Mouse (Mus musculus): ENCODE measurements around the gene Slit1.

The Slit1 gene

GRCm38 (mm10) chr19:41743396-41743795 is at the start of gene Slit1:
Slit1 (minus strand) TSS chr19:41743665.
- in situ Hi-C loops (cut with MboI, MseI), result loop anchor here (25.0 kb wide), 1 partner anchor 969 kb away; no protein-coding TSS in a partner anchor

GRCm38 (mm10) chr19:41792934-41793486 is 49.5 kb upstream of the Slit1 start:
- in situ Hi-C loops (cut with MboI, MseI), result no loop called here

- in situ Hi-C loops (cut with MboI, MseI), result no loop called here
Measured at GRCm38 (mm10) chr19:41791384-41791783, 47.9 kb upstream of the Slit1 start.

DNA sequence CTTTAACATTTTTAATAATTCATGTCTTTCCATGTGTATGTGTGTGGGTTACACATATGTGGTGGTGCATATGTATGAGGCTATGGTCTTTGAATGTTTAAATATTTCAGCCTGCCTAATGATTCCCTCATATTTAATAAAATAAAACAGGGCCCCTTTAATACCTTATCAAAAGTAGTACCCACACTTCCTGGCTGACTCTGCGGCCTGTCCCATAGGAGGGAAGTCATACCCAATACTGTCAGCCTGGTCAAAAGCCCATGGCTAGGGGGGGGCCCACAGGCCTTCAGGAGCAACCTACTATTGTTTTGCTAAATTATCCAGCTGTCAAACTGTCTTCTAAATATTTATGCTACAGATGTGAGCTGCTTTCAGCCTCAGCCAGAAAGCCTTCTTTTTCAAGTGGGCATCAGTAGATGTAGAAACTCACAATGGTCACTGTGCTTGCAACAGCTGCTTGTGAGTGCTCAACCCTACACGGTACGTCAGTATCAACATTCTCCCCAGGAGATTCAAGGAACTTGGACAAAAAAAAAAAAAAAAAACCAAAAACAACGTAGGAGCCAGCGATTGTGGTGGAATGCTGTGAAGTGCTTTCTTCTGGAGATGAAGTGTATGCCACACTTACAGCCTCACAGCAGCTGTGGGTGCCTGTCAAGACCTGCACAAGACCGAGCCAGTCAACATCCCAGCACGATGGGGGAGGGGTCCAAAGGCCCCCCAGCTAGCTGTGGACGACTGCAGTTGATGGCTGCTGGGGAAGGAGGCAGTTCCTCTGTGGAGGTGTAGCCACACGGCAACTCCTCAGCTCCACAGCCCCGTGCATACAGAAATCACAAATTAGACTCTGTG is 45.9 kb upstream of the Slit1 start:
- in situ Hi-C loops (cut with MboI, MseI), result no loop called here

GRCm38 (mm10) chr19:41786896-41787295 is 43.4 kb upstream of the Slit1 start:
- in situ Hi-C loops (cut with MboI, MseI), result no loop called here

- in situ Hi-C loops (cut with MboI, MseI), result no loop called here
Measured at GRCm38 (mm10) chr19:41777514-41777913, 34.0 kb upstream of the Slit1 start.

GRCm38 (mm10) chr19:41768711-41769110 is 25.2 kb upstream of the Slit1 start:
- in situ Hi-C loops (cut with MboI, MseI), result loop anchor here (5.0 to 10.0 kb wide), 2 partner anchors 116 to 324 kb away; no protein-coding TSS in a partner anchor

GRCm38 (mm10) chr19:41766628-41767027 is 23.2 kb upstream of the Slit1 start:
- in situ Hi-C loops (cut with MboI, MseI), result loop anchor here (5.0 to 10.0 kb wide), 2 partner anchors 114 to 322 kb away; no protein-coding TSS in a partner anchor

GRCm38 (mm10) chr19:41763870-41764660 is 20.6 kb upstream of the Slit1 start:
- in situ Hi-C loops (cut with MboI, MseI), result loop anchor here (10.0 kb wide), 1 partner anchor 319 kb away; no protein-coding TSS in a partner anchor

GRCm38 (mm10) chr19:41761529-41761928 is 18.1 kb upstream of the Slit1 start:
- in situ Hi-C loops (cut with MboI, MseI), result loop anchor here (10.0 kb wide), 1 partner anchor 317 kb away; no protein-coding TSS in a partner anchor

DNA sequence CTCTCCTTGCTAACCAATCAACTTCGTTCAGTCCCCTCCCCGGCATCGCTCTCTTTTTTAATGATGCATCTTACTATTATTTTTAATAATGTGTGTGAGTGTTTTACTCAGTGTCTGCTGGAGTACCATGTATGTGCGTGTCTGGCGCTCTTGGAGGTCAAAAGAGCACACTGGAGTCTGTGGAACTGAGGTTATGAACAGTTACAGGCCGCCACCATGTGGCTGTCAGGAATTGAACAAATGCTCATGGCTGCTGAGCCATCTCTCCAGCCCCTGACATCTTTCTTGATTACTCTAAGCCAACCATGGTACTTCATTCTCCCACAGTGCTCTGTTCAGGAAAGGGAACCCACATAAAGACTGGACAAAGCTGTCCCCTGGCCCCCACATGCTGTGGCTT is 16.3 kb upstream of the Slit1 start:
- in situ Hi-C loops (cut with MboI, MseI), result loop anchor here (10.0 kb wide), 1 partner anchor 315 kb away; no protein-coding TSS in a partner anchor

- in situ Hi-C loops (cut with MboI, MseI), result no loop called here
Measured at GRCm38 (mm10) chr19:41759270-41759669, 15.8 kb upstream of the Slit1 start.

DNA sequence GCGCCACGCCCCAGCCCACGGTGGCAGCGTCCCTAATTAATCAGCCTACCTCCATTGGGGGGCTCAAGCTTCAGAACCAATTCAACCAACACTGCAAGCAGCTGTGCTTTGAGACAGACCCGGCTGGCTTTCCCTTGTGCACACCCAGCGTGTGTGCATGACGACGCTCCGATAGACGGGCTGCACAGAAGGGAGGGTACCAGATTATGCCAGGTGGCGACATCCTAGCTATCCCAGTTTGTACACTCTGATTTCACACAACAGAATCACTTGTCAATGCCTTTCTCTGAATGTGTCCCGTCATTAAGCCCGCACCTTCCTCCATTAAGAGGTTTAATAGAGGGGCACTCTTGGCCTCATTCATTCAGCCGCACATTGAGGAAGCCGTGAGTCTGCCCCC is 11.3 kb upstream of the Slit1 start:
- in situ Hi-C loops (cut with MboI, MseI), result no loop called here

DNA sequence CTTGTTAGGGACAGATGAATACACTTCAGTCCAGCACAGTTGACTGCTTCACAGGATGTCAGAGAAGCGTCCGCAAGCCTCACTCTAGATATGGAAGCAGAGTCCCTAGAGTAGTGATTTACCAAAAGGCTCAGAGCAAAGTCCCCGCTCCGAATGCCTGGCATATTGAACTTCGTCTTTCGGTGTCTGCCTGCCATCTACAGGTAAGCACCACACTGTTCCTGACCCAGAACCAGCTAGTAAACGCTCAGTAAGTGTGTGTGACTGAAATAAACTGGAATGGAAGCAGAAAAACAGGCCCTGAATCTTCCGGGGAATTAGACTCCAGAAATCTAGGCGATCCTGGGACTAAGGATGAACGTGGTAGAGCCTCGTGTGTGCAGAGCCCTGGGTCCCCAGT is 8.4 kb upstream of the Slit1 start:
- in situ Hi-C loops (cut with MboI, MseI), result no loop called here

DNA sequence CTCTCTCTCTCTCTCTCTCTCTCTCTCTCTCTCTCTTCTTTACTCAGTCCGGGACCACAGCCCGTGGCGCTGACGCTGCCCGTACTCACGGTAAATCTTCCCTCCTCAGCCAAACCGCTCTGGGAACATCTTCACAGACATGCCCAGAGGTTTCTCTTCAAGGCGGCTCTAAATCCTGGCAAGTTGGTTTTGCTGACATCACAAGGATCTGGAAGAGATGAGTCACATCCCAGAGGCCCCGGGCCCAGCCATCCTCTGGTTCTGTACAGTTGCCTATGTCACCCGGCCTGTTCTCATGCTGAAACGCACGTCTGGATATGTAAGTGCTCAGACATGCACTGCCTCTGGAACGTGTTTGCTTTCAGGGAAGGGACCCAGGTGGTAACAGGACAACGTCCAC is 4.0 kb upstream of the Slit1 start:
- in situ Hi-C loops (cut with MboI, MseI), result loop anchor here (25.0 kb wide), 1 partner anchor 965 kb away; no protein-coding TSS in a partner anchor

- in situ Hi-C loops (cut with MboI, MseI), result loop anchor here (25.0 kb wide), 1 partner anchor 966 kb away; no protein-coding TSS in a partner anchor
Measured at GRCm38 (mm10) chr19:41745941-41746557, 2.6 kb upstream of the Slit1 start.

GRCm38 (mm10) chr19:41738896-41739295 is 4.6 kb downstream of the Slit1 start:
- in situ Hi-C loops (cut with MboI, MseI), result loop anchor here (25.0 kb wide), 1 partner anchor 973 kb away; no protein-coding TSS in a partner anchor

- in situ Hi-C loops (cut with MboI, MseI), result loop anchor here (25.0 kb wide), 1 partner anchor 974 kb away; no protein-coding TSS in a partner anchor
Measured at GRCm38 (mm10) chr19:41738429-41738805, 5.0 kb downstream of the Slit1 start.

DNA sequence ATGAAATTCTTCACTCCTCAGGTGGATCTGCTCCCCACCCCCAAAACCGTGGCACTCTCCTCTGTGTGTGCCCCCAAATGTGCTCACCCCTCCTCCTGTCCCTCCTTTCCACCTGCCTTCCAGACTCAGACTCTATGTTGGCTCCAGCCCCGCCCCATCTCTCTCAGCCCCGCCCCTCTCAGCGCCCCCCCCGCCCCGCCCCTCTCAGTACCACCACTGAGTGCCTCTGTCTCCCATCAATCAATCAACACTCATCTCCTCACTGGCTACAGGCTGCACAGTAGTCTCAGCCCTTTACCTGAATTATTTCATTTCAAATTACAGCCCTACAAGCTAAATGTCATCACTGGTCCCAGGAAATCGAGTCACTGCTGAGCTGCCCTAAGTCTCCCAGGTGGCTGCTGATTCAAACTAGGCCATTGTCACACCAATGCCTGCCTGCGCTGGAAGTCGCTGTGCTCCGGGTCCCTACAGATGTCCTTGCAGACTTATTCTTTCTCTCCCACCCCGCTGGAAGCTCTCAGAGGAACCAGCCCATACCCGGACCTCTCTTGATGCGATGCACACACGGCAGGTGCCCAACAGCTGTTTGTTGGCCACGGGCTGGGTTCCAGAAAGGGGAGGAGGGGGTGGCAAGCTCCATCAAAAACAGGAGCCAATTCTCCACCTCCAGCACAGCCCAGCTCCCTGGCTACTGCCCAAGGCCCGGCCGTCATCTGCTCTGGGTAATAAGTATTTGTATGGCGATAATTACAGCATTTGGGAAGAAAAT is 5.6 kb downstream of the Slit1 start:
- in situ Hi-C loops (cut with MboI, MseI), result loop anchor here (25.0 kb wide), 1 partner anchor 974 kb away; no protein-coding TSS in a partner anchor

- in situ Hi-C loops (cut with MboI, MseI), result loop anchor here (25.0 kb wide), 1 partner anchor 978 kb away; no protein-coding TSS in a partner anchor
Measured at GRCm38 (mm10) chr19:41734685-41735084, 8.8 kb downstream of the Slit1 start.
